ENCODE assay signal across 7 mouse cellular contexts in the genomic region with DNA sequence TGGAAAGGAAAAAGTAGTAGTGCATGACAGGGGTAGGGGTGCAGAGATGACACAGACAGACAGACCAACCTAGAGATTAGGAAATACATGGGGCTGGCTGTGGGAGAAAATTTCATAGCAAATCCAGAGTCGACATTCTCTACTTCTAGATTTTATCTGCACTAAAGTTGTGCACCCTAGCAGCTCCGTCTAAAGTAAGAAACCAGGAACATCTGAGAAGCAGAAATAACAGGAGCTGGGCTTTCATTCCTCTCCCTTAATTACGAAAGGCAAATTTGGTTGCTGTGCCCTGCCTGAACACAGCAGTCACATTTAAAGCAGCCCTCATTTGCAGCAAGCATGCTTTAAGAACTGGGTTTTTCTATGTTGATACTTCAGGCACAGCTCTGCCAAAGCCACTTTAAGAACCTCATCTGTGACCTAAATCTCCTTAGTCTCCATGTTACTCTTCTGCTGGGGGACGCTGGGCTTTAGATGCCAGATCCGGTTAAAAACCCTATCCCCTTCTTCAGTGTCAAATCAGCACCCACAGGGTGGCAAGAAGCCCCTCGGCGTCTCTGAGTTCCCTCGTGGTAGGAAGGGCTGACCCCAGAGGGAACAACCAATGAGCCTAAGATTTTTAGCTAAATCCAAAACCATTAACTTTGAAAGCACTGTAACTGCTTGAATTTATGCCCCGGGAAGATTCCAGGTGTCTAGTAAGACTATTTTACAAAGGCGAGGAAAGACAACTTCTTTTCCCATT.
DNase-seq lines count a peak whose midpoint lies in the region; ATAC-seq lines count a peak whose summit lies in the region.

No protein-coding gene starts in this region.

- no peak overlapping the region for H3K4me2 ChIP-seq in limb, embryonic 11.5 days (ENCODE audit: low read depth, severe bottlenecking)
- peak overlapping the region; percentile 91 for H3K4me2 ChIP-seq in forebrain, embryonic 14.5 days (ENCODE audit: low read length)
- H3K4me2 ChIP-seq in limb, embryonic 15.5 days = peak overlapping the region; percentile 77
- H3K4me2 ChIP-seq in stomach, embryonic 14.5 days (replicated peaks; ENCODE audit: low read depth, low read length) = 0 out of 2 replicates have a peak overlapping the region, but pooled peaks have one; percentile 74

- H3K9ac ChIP-seq in limb, embryonic 11.5 days (ENCODE audit: low read length) = no peak overlapping the region
- peak overlapping the region; percentile 65; the same call in 1 of the 2 replicates for H3K9ac ChIP-seq in forebrain, embryonic 14.5 days (ENCODE audit: low read length)
- H3K9ac ChIP-seq in limb, embryonic 15.5 days = peak overlapping the region; percentile 21; the same call in 1 of the 2 replicates
- H3K9ac ChIP-seq in stomach, embryonic 14.5 days (replicated peaks; ENCODE audit: low read depth, low read length) = no peak overlapping the region; the same call in 1 of the 2 replicates

- peak; percentile 6 for DNase-seq in limb, embryonic 11.5 days (ENCODE audit: low spot score)
- DNase-seq in limb, embryonic 10.5 days (ENCODE audit: low spot score) = no peak
- DNase-seq in forebrain, embryonic 14.5 days (ENCODE audit: low spot score) = no peak
- DNase-seq in embryo, embryonic 11 days = no peak
- no peak for DNase-seq in thymus, postnatal 25 days

- H3K27ac ChIP-seq in limb, embryonic 11.5 days (replicated peaks; ENCODE audit: low read depth, low read length) = no peak overlapping the region
- no peak overlapping the region for H3K27ac ChIP-seq in limb, embryonic 10.5 days
- no peak overlapping the region; the same call in 1 of the 2 replicates for H3K27ac ChIP-seq in forebrain, embryonic 14.5 days (ENCODE audit: low read depth, low read length)
- H3K27ac ChIP-seq in limb, embryonic 15.5 days = peak overlapping the region; percentile 67
- no peak overlapping the region for H3K27ac ChIP-seq in stomach, embryonic 14.5 days (ENCODE audit: low read length)

- peaks cover 2% of the 10 kb centered on the region; the same call in 1 of the 2 replicates for H3K36me3 ChIP-seq in limb, embryonic 11.5 days (ENCODE audit: control insufficient read depth, insufficient read depth, low read length)
- peaks cover 17% of the 10 kb centered on the region for H3K36me3 ChIP-seq in limb, embryonic 10.5 days
- H3K36me3 ChIP-seq in forebrain, embryonic 14.5 days (ENCODE audit: control insufficient read depth, insufficient read depth, low read length) = peaks cover 23% of the 10 kb centered on the region
- H3K36me3 ChIP-seq in limb, embryonic 15.5 days = peaks cover 29% of the 10 kb centered on the region
- H3K36me3 ChIP-seq in stomach, embryonic 14.5 days (ENCODE audit: control insufficient read depth, insufficient read depth, low read length) = peaks cover 27% of the 10 kb centered on the region

- no peaks in the 10 kb centered on the region for H3K9me3 ChIP-seq in limb, embryonic 11.5 days (ENCODE audit: control insufficient read depth, low read length)
- H3K9me3 ChIP-seq in limb, embryonic 10.5 days (replicated peaks) = no peaks in the 10 kb centered on the region
- no peaks in the 10 kb centered on the region for H3K9me3 ChIP-seq in forebrain, embryonic 14.5 days (replicated peaks; ENCODE audit: control insufficient read depth, low read length)
- no peaks in the 10 kb centered on the region for H3K9me3 ChIP-seq in limb, embryonic 15.5 days
- H3K9me3 ChIP-seq in stomach, embryonic 14.5 days (ENCODE audit: control insufficient read depth, low read depth, low read length) = no peaks in the 10 kb centered on the region

- H3K27me3 ChIP-seq in limb, embryonic 11.5 days (ENCODE audit: control insufficient read depth, insufficient read depth, low read length) = 0 out of 2 replicates have a peak, but pooled peaks cover 4% of the 10 kb centered on the region
- peaks cover 34% of the 10 kb centered on the region for H3K27me3 ChIP-seq in limb, embryonic 10.5 days (ENCODE audit: low read depth, poor library complexity, severe bottlenecking)
- H3K27me3 ChIP-seq in forebrain, embryonic 14.5 days (replicated peaks; ENCODE audit: control insufficient read depth, insufficient read depth, low read length) = no peaks in the 10 kb centered on the region
- H3K27me3 ChIP-seq in limb, embryonic 15.5 days = no peaks in the 10 kb centered on the region
- no peaks in the 10 kb centered on the region for H3K27me3 ChIP-seq in stomach, embryonic 14.5 days (ENCODE audit: control insufficient read depth, insufficient read depth, low read length)

- ATAC-seq in limb, embryonic 11.5 days (ENCODE audit: insufficient number of reproducible peaks, low FRiP score, low TSS enrichment, low read depth) = no peak
- ATAC-seq in forebrain, embryonic 14.5 days = no peak
- no peak for ATAC-seq in limb, embryonic 15.5 days (ENCODE audit: insufficient number of reproducible peaks, low FRiP score, low TSS enrichment, low read depth)
- ATAC-seq in stomach, embryonic 14.5 days (ENCODE audit: insufficient number of reproducible peaks, insufficient read depth, low FRiP score, low read depth) = no peak

- H3K4me1 ChIP-seq in limb, embryonic 11.5 days (ENCODE audit: control insufficient read depth, insufficient read depth, low read length) = peaks cover 8% of the 10 kb centered on the region
- peaks cover 35% of the 10 kb centered on the region for H3K4me1 ChIP-seq in limb, embryonic 10.5 days
- H3K4me1 ChIP-seq in forebrain, embryonic 14.5 days (ENCODE audit: control insufficient read depth, insufficient read depth, low read length) = peaks cover 23% of the 10 kb centered on the region
- peaks cover 41% of the 10 kb centered on the region for H3K4me1 ChIP-seq in limb, embryonic 15.5 days
- peaks cover 19% of the 10 kb centered on the region; the same call in 1 of the 2 replicates for H3K4me1 ChIP-seq in stomach, embryonic 14.5 days (ENCODE audit: control insufficient read depth, insufficient read depth, low read length)

- 59% methylated on average over 10 of the region's 10 CpGs for WGBS in limb, embryonic 11.5 days
- 68% methylated on average over 10 of the region's 10 CpGs for WGBS in limb, embryonic 10.5 days
- 41% methylated on average over 10 of the region's 10 CpGs for WGBS in forebrain, embryonic 14.5 days
- 44% methylated on average over 10 of the region's 10 CpGs for WGBS in limb, embryonic 15.5 days
- 68% methylated on average over 10 of the region's 10 CpGs for WGBS in stomach, embryonic 14.5 days

- no peak overlapping the region for H3K4me3 ChIP-seq in limb, embryonic 11.5 days (ENCODE audit: low read depth, low read length)
- H3K4me3 ChIP-seq in limb, embryonic 10.5 days = no peak overlapping the region
- peak overlapping the region; percentile 36 for H3K4me3 ChIP-seq in forebrain, embryonic 14.5 days (ENCODE audit: low read depth, low read length)
- peak overlapping the region; percentile 54 for H3K4me3 ChIP-seq in limb, embryonic 15.5 days
- peak overlapping the region; percentile 55; the same call in 1 of the 2 replicates for H3K4me3 ChIP-seq in stomach, embryonic 14.5 days (ENCODE audit: low read depth, low read length)

Comparison
In these comparisons a context has a peak if more than half of its experiments do, and no peak if none do; other contexts are left out.
1. H3K4me3 ChIP-seq: peak in forebrain, embryonic 14.5 days (single experiment), limb, embryonic 15.5 days (single experiment) and stomach, embryonic 14.5 days (single experiment); none in limb, embryonic 11.5 days (single experiment) and limb, embryonic 10.5 days (single experiment).
2. H3K9ac ChIP-seq: peak in forebrain, embryonic 14.5 days (single experiment) and limb, embryonic 15.5 days (single experiment); none in limb, embryonic 11.5 days (single experiment) and stomach, embryonic 14.5 days (single experiment).